Comparison of ENCODE assay signal across 8 mouse cellular contexts in the genomic region with DNA sequence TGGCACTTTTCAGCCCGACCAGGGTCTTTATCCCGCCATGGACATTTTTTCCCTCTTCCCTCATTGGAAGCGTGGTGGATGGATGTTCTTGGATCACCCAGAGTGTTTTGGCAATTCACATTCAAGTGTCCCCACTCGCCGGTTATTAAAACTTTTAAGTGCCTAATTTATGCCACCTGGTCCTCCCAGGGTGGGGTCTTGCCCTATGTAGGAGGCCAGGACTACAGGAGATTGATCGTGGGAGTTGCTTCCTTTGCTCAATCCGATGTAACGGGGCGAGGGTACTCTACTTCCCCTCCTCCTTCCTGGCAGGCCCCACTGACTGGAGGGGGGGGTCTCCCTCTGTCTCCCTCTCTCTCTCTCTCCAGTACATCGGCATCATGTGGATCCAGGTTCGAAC. TPM values are rescaled to one million over a fixed set of nuclear protein-coding genes. Genes with fewer than 3 reads are reported as not detected.
DNase-seq lines count a peak whose midpoint lies in the region; ATAC-seq and TF ChIP-seq lines count a peak whose summit lies in the region.
"Had no signal": no experiment of that assay in that cellular context is flagged by ENCODE, and none has a peak within 500 bp of the region (broad histone marks: within the 10 kb centered on the region; RNA-seq: fewer than 3 reads in every experiment).

No protein-coding gene starts in this region.

- H3K4me1 ChIP-seq in lung, embryonic 16.5 days (replicated peaks; ENCODE audit: control insufficient read depth, insufficient read depth, low read length): peaks cover 41% of the 10 kb centered on the region
- no peaks in the 10 kb centered on the region for H3K4me1 ChIP-seq in embryonic fibroblast, embryonic 13.5 days (ENCODE audit: control insufficient read depth, insufficient read depth, low read length)
- peaks cover 42% of the 10 kb centered on the region for H3K4me1 ChIP-seq in limb, embryonic 12.5 days (replicated peaks)
- peaks cover 22% of the 10 kb centered on the region for H3K4me1 ChIP-seq in small intestine, adult 2 months (ENCODE audit: control insufficient read depth, insufficient read depth, insufficient read length, low read length)

- no peak for TF ChIP-seq POLR2A in embryonic fibroblast, embryonic 13.5 days (IDR thresholded peaks at IDR 0.05; ENCODE audit: low read depth, low read length)
- TF ChIP-seq POLR2A in small intestine, adult 2 months (IDR thresholded peaks at IDR 0.05; ENCODE audit: low read depth, low read length): no peak

- peak overlapping the region; percentile 57; the same call in 1 of the 2 replicates for H3K27ac ChIP-seq in lung, embryonic 16.5 days (ENCODE audit: low read length)
- H3K27ac ChIP-seq in embryonic fibroblast, embryonic 13.5 days (ENCODE audit: insufficient read depth, low read length): no peak overlapping the region
- H3K27ac ChIP-seq in limb, embryonic 12.5 days: peak overlapping the region; percentile 78
- no peak overlapping the region for H3K27ac ChIP-seq in small intestine, adult 2 months (ENCODE audit: insufficient read depth, low read depth, low read length)

- H3K9me3 ChIP-seq in lung, embryonic 16.5 days (ENCODE audit: control insufficient read depth, low read length): no peaks in the 10 kb centered on the region
- no peaks in the 10 kb centered on the region for H3K9me3 ChIP-seq in limb, embryonic 12.5 days

- peaks cover 13% of the 10 kb centered on the region for H3K36me3 ChIP-seq in lung, embryonic 16.5 days (ENCODE audit: control insufficient read depth, insufficient read depth, low read length)
- H3K36me3 ChIP-seq in limb, embryonic 12.5 days: peaks cover 44% of the 10 kb centered on the region
- H3K36me3 ChIP-seq in small intestine, adult 2 months (ENCODE audit: control insufficient read depth, insufficient read depth, low read length): no peaks in the 10 kb centered on the region

- H3K4me3 ChIP-seq in lung, embryonic 16.5 days (ENCODE audit: low read length): peak overlapping the region; percentile 90
- H3K4me3 ChIP-seq in embryonic fibroblast, embryonic 13.5 days (ENCODE audit: insufficient read depth, low read length): peak overlapping the region; percentile 75
- H3K4me3 ChIP-seq in limb, embryonic 12.5 days (replicated peaks): peak overlapping the region; percentile 83
- peak overlapping the region; percentile 82 for H3K4me3 ChIP-seq in small intestine, adult 2 months (ENCODE audit: low read depth, low read length)

- WGBS in lung, embryonic 16.5 days: 4% methylated on average over 11 of the region's 11 CpGs
- 4% methylated on average over 11 of the region's 11 CpGs for WGBS in limb, embryonic 12.5 days
- 8% methylated on average over 11 of the region's 11 CpGs for WGBS in small intestine, adult 2 months

- ATAC-seq in lung, embryonic 16.5 days (ENCODE audit: low read depth): no peak
- ATAC-seq in limb, embryonic 12.5 days (ENCODE audit: insufficient number of reproducible peaks, insufficient read depth, low FRiP score, low TSS enrichment, low read depth): no peak

- TF ChIP-seq CTCF in embryonic fibroblast, embryonic 13.5 days (IDR thresholded peaks at IDR 0.05; ENCODE audit: borderline replicate concordance, insufficient read depth, low read length): no peak
- TF ChIP-seq CTCF in small intestine, adult 2 months (IDR thresholded peaks at IDR 0.05; ENCODE audit: extremely low read depth, insufficient read length, insufficient replicate concordance, low read depth, low read length): no peak

- H3K4me2 ChIP-seq in lung, embryonic 16.5 days (ENCODE audit: low read depth, low read length): peak overlapping the region; percentile 98
- H3K4me2 ChIP-seq in limb, embryonic 12.5 days: peak overlapping the region; percentile 97

- peak overlapping the region; percentile 75 for H3K9ac ChIP-seq in lung, embryonic 16.5 days (ENCODE audit: low read length)
- peak overlapping the region; percentile 84 for H3K9ac ChIP-seq in limb, embryonic 12.5 days (replicated peaks)

- H3K27me3 ChIP-seq in lung, embryonic 16.5 days (ENCODE audit: control insufficient read depth, insufficient read depth, low read depth, low read length): no peaks in the 10 kb centered on the region
- H3K27me3 ChIP-seq in limb, embryonic 12.5 days: no peaks in the 10 kb centered on the region
- no peaks in the 10 kb centered on the region for H3K27me3 ChIP-seq in small intestine, adult 2 months (ENCODE audit: control insufficient read depth, insufficient read depth, low read length)

- DNase-seq in lung, postnatal 10 days: no peak
- DNase-seq in layer of hippocampus, postnatal 14 days (ENCODE audit: low spot score in 2 of 2): no peak
- DNase-seq in cerebellum, adult 9-10 months: no peak

RNA-seq across cellular contexts. Expression of a gene that starts 1.6 kb away (rescaled TPM):
- 124 and 130 TPM in 2 replicates for polyA plus RNA-seq in lung, embryonic 16.5 days (2015; fragmentation: Nextera tagmentation; extraction: Ambion mirVana)
- 48.0 and 50.2 TPM in 2 replicates for polyA plus RNA-seq in embryonic fibroblast, embryonic 13.5 days (2011; ENCODE audit: insufficient read length, low read depth, missing spikeins)
- 198 and 199 TPM in 2 replicates for polyA plus RNA-seq in limb, embryonic 12.5 days (2016; fragmentation: Nextera tagmentation; extraction: Ambion mirVana)
- 7.6 and 16.3 TPM in 2 replicates for polyA plus RNA-seq in small intestine, adult 2 months (2012; rRNA removed)
- total RNA-seq in layer of hippocampus, postnatal 14 days (2021): 1 to 10 TPM; 2.4 to 5.0 TPM

RNA-seq across cellular contexts. Expression of a gene that starts 4.6 kb away (rescaled TPM):
- polyA plus RNA-seq in lung, embryonic 16.5 days (2015; fragmentation: Nextera tagmentation; extraction: Ambion mirVana): not detected in 2 replicates
- not detected in 2 replicates for polyA plus RNA-seq in embryonic fibroblast, embryonic 13.5 days (2011; ENCODE audit: insufficient read length, low read depth, missing spikeins)
- polyA plus RNA-seq in limb, embryonic 12.5 days (2016; fragmentation: Nextera tagmentation; extraction: Ambion mirVana): not detected in 2 replicates
- not detected in 2 replicates for polyA plus RNA-seq in small intestine, adult 2 months (2012; rRNA removed)
- not detected for total RNA-seq in layer of hippocampus, postnatal 14 days (2021)
- total RNA-seq: gastrocnemius, postnatal 25 days had no signal

RNA-seq across cellular contexts. Expression of a gene that starts 12.0 kb away (rescaled TPM):
- polyA plus RNA-seq in lung, embryonic 16.5 days (2015; fragmentation: Nextera tagmentation; extraction: Ambion mirVana): 87.5 and 90.2 TPM in 2 replicates
- polyA plus RNA-seq in embryonic fibroblast, embryonic 13.5 days (2011; ENCODE audit: insufficient read length, low read depth, missing spikeins): 37.4 and 41.2 TPM in 2 replicates
- polyA plus RNA-seq in limb, embryonic 12.5 days (2016; fragmentation: Nextera tagmentation; extraction: Ambion mirVana): 62.7 and 71.7 TPM in 2 replicates
- polyA plus RNA-seq in small intestine, adult 2 months (2012; rRNA removed): 137 and 299 TPM in 2 replicates
- total RNA-seq in layer of hippocampus, postnatal 14 days (2021): 1 to 10 TPM; 5.1 to 9.1 TPM

RNA-seq across cellular contexts. Expression of a gene that starts 21.1 kb away (rescaled TPM):
- polyA plus RNA-seq in lung, embryonic 16.5 days (2015; fragmentation: Nextera tagmentation; extraction: Ambion mirVana): 26.6 and 28.4 TPM in 2 replicates
- 21.8 and 30.8 TPM in 2 replicates for polyA plus RNA-seq in embryonic fibroblast, embryonic 13.5 days (2011; ENCODE audit: insufficient read length, low read depth, missing spikeins)
- polyA plus RNA-seq in limb, embryonic 12.5 days (2016; fragmentation: Nextera tagmentation; extraction: Ambion mirVana): 53.1 and 54.3 TPM in 2 replicates
- polyA plus RNA-seq in small intestine, adult 2 months (2012; rRNA removed): 20.5 and 38.3 TPM in 2 replicates
- 10 to 100 TPM; 79.7 to 84.5 TPM for total RNA-seq in layer of hippocampus, postnatal 14 days (2021)

RNA-seq across cellular contexts. Expression of a gene that starts 28.1 kb away (rescaled TPM):
- 5.5 and 5.7 TPM in 2 replicates for polyA plus RNA-seq in lung, embryonic 16.5 days (2015; fragmentation: Nextera tagmentation; extraction: Ambion mirVana)
- polyA plus RNA-seq in embryonic fibroblast, embryonic 13.5 days (2011; ENCODE audit: insufficient read length, low read depth, missing spikeins): 11.1 and 15.6 TPM in 2 replicates
- 3.0 and 3.8 TPM in 2 replicates for polyA plus RNA-seq in limb, embryonic 12.5 days (2016; fragmentation: Nextera tagmentation; extraction: Ambion mirVana)
- 39.7 and 96.6 TPM in 2 replicates for polyA plus RNA-seq in small intestine, adult 2 months (2012; rRNA removed)
- total RNA-seq in layer of hippocampus, postnatal 14 days (2021): 1 to 10 TPM; 6.2 to 7.4 TPM

Comparison
In these comparisons a context has a peak if more than half of its experiments do, and no peak if none do; other contexts are left out.
1. H3K27ac ChIP-seq: peak in lung, embryonic 16.5 days (single experiment) and limb, embryonic 12.5 days (single experiment); none in embryonic fibroblast, embryonic 13.5 days (single experiment) and small intestine, adult 2 months (single experiment).
2. Peak in every context shown above with its lines, with median percentiles within 50 percentile points of each other: H3K4me3 ChIP-seq.